Mouse (Mus musculus) erythroblast, embryonic 14.5 days (primary cell): ENCODE results near the gene Fxyd5.

Experiments
- GATA1 ChIP-seq: IDR thresholded peaks from 2 replicates; pipeline ENCODE4 v1.6.1; 2012; ENCODE audit warnings: low read length, inconsistent platforms, mixed read lengths
- TAL1 ChIP-seq: IDR thresholded peaks from 3 replicates; pipeline ENCODE4 v1.6.1; 2012; ENCODE audit warnings: low read length, inconsistent platforms, mixed read lengths

DNA sequence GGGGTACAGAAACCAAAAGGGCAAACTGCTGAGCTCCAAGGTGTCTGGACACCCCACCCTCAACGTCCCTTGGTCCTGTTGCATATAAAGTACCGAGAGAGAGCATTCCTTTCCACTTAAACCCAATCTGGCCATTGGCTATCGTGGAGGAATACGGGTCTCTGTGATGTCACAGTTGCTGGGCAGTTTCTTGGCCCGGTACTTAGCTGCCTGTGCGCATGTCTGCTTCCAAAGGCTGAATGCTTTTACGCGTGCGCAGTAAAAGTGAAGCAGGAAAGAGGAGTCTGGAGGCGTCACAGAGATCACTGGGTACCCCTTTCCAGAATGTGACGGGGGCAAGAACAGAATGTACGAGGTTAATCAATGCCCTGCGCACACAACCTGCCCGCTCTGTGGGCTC, 27.2 kb upstream of the Fxyd5 start:
- TF ChIP-seq GATA1 (no peak), TAL1 (no peak)
